Mouse (Mus musculus) spleen, adult 2 months (tissue): Measurements from ENCODE around the gene Insl5.

ENCODE experiments used
- CTCF ChIP-seq: fragments of 200-500 bp; IDR thresholded peaks from 2 replicates; pipeline ENCODE4 v1.5.1; 2011; ENCODE audit warnings: mild to moderate bottlenecking, inconsistent platforms; ENCODE audit not compliant: insufficient read depth, insufficient read length, insufficient replicate concordance; ENCODE audit errors: extremely low read depth
- POLR2A ChIP-seq: fragments of 200-500 bp; IDR thresholded peaks from 2 replicates; pipeline ENCODE4 v1.6.1; 2011; ENCODE audit warnings: low read depth, low read length, inconsistent platforms

DNA sequence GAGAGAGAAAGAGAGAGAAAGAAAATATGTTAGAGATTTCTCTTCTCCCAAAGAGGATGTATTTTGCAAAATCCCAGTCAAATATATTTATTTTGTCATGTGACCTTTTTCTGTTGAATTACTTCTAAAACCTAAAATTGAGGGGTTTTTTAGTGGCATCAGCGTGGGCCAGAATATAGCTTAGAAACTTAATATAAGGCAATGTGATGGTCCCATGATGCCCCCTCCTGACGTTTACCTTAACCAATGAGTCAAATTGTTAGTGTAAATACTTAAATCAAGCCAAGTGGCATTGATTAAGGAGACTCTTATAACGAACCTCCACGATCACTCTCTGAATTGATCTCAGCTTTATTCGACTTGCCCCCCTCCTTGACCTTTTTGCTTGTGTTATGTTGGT is 52.5 kb downstream of the Insl5 start:
- no peak for TF ChIP-seq CTCF
- TF ChIP-seq POLR2A, result no peak
